Mouse (Mus musculus) left cerebral cortex, adult 8-10 months (tissue): Measurements from ENCODE around the gene Tmub1. TPM values are rescaled to one million over a fixed set of nuclear protein-coding genes. Genes with fewer than 3 reads are reported as not detected.

Experiments used
- total RNA-seq, 4 experiments: library from RNA; stranded (reverse); gene quantifications; 2 replicates each; pipeline ENCODE4 v1.2.4; 2022

Gene Tmub1
- total RNA-seq, 4 experiments from 2014 or later, result 24.2 to 30.3 (median 27.3) TPM

Other genes starting within 250 kb of the Tmub1 start
- 10 to 100 TPM; 33.4 to 38.9 (median 37.6) TPM for gene Kcnh2, start 96.2 kb downstream of the Tmub1 start, total RNA-seq
- gene Nos3, start 83.0 kb downstream of the Tmub1 start, total RNA-seq, result 1 to 10 TPM; 5.8 to 8.0 (median 6.9) TPM
- 1 to 10 TPM; 4.7 to 5.8 (median 5.1) TPM for gene Atg9b, start 55.7 kb downstream of the Tmub1 start, total RNA-seq
- gene Abcb8, start 54.2 kb downstream of the Tmub1 start, total RNA-seq, result 10 to 100 TPM; 54.5 to 65.4 (median 58.7) TPM
- gene Asic3, start 34.5 kb downstream of the Tmub1 start, total RNA-seq, result 1 to 10 TPM in 1 of 4 experiments, under 1 TPM in 3; 0.16 to 1.1 (median 0.34) TPM
- 100 to 1,000 TPM; 121 to 136 (median 129) TPM for gene Cdk5, start 24.3 kb downstream of the Tmub1 start, total RNA-seq
- gene Slc4a2, start 24.0 kb downstream of the Tmub1 start, total RNA-seq, result 10 to 100 TPM; 31.0 to 52.6 (median 39.2) TPM
- gene Fastk, start 2.6 kb downstream of the Tmub1 start, total RNA-seq, result 100 to 1,000 TPM; 128 to 142 (median 135) TPM
- gene Agap3, start 4.3 kb upstream of the Tmub1 start, total RNA-seq, result 100 to 1,000 TPM; 521 to 543 (median 525) TPM
- gene Gbx1, start 79.3 kb upstream of the Tmub1 start, total RNA-seq, result 1 to 10 TPM in 3 of 4 experiments, under 1 TPM in 1; 0.65 to 1.4 (median 1.2) TPM
- 1 to 10 TPM in 2 of 4 experiments, under 1 TPM in 2; 0.65 to 4.1 (median 2.1) TPM for gene Asb10, start 93.1 kb upstream of the Tmub1 start, total RNA-seq
- gene 4931409K22Rik, start 109.0 kb upstream of the Tmub1 start, total RNA-seq, result under 1 TPM in 2 of 4 experiments, not detected in 2; 0.11 to 0.16 TPM
- 10 to 100 TPM; 80.5 to 93.3 (median 83.7) TPM for gene Abcf2, start 129.6 kb upstream of the Tmub1 start, total RNA-seq
- 10 to 100 TPM; 63.7 to 82.2 (median 70.9) TPM for gene Chpf2, start 138.9 kb upstream of the Tmub1 start, total RNA-seq
- gene Smarcd3, start 176.6 kb upstream of the Tmub1 start, total RNA-seq, result 100 to 1,000 TPM in 2 of 4 experiments, 10 to 100 TPM in 2; 98.6 to 117 (median 104) TPM
- gene Nub1, start 237.7 kb upstream of the Tmub1 start, total RNA-seq, result 10 to 100 TPM; 85.4 to 91.5 (median 86.1) TPM